Mouse (Mus musculus) induced T-regulatory cell, adult 2 months (primary cell): ENCODE results near the gene Myh10.
"Not testable (repeated sequence)": the region's sequence is repeated elsewhere in the genome, so short reads cannot be mapped to it uniquely, and the experiment has no call there.

Experiments used
- DNase-seq: peaks from one replicate; pipeline ENCODE4 v3.0.0-alpha.2; 2012; ENCODE audit warnings: low read depth

Myh10 gene

GRCm38 (mm10) chr11:68692693-68693446 lies 1.5 kb downstream of the Myh10 start:
- DNase-seq = no peak

- DNase-seq = no peak
These were observed 2.2 kb downstream of the Myh10 start for GRCm38 (mm10) chr11:68693447-68694040.

- no peak for DNase-seq
These were observed 11.0 kb downstream of the Myh10 start for GRCm38 (mm10) chr11:68702370-68702769.

GRCm38 (mm10) chr11:68703360-68703759 lies 12.0 kb downstream of the Myh10 start:
- DNase-seq = no peak

- DNase-seq = no peak
These were observed 12.9 kb downstream of the Myh10 start for GRCm38 (mm10) chr11:68704258-68704657.

- no peak for DNase-seq
These were observed 13.5 kb downstream of the Myh10 start for GRCm38 (mm10) chr11:68704847-68705246.

GRCm38 (mm10) chr11:68706524-68707429 lies 15.4 kb downstream of the Myh10 start:
- DNase-seq = no peak

GRCm38 (mm10) chr11:68707881-68708582 lies 16.7 kb downstream of the Myh10 start:
- DNase-seq = no peak

GRCm38 (mm10) chr11:68716167-68716566 lies 24.8 kb downstream of the Myh10 start:
- DNase-seq = no peak

GRCm38 (mm10) chr11:68717171-68717840 lies 25.9 kb downstream of the Myh10 start:
- no peak for DNase-seq

GRCm38 (mm10) chr11:68719096-68719648 lies 27.8 kb downstream of the Myh10 start:
- DNase-seq = no peak

- no peak for DNase-seq
These were observed 28.4 kb downstream of the Myh10 start for GRCm38 (mm10) chr11:68719774-68720173.

- DNase-seq = peak; percentile 21
These were observed 32.8 kb downstream of the Myh10 start for GRCm38 (mm10) chr11:68724117-68724516.

- DNase-seq = no peak
These were observed 37.3 kb downstream of the Myh10 start for GRCm38 (mm10) chr11:68728693-68729092.

GRCm38 (mm10) chr11:68730792-68731191 lies 39.4 kb downstream of the Myh10 start:
- no peak for DNase-seq

GRCm38 (mm10) chr11:68732066-68732465 lies 40.7 kb downstream of the Myh10 start:
- DNase-seq = no peak

GRCm38 (mm10) chr11:68733401-68733800 lies 42.0 kb downstream of the Myh10 start:
- not testable (repeated sequence) for DNase-seq

GRCm38 (mm10) chr11:68739509-68739908 lies 48.1 kb downstream of the Myh10 start:
- no peak for DNase-seq

GRCm38 (mm10) chr11:68742658-68743057 lies 51.3 kb downstream of the Myh10 start:
- DNase-seq = no peak

GRCm38 (mm10) chr11:68744150-68744549 lies 52.8 kb downstream of the Myh10 start:
- DNase-seq = no peak
